In genomic region chr1:190286481-190287145, GRCm38 (mm10) we compare ENCODE assay signal across 19 mouse cellular contexts.
DNase-seq lines count a peak whose midpoint lies in the region; ATAC-seq and TF ChIP-seq lines count a peak whose summit lies in the region.
"Had no signal": no experiment of that assay in that cellular context is flagged by ENCODE, and none has a peak within 500 bp of the region (broad histone marks: within the 10 kb centered on the region; RNA-seq: fewer than 3 reads in every experiment).

No protein-coding gene starts in this region.

- ATAC-seq in kidney, postnatal 0 days (replicated peaks; ENCODE audit: low FRiP score, low read depth), result no peak
- ATAC-seq: forebrain, embryonic 13.5 days; forebrain, embryonic 16.5 days had no signal

- peak; percentile 76 for DNase-seq in heart, adult 11 months
- DNase-seq in heart, postnatal 4 days, result no peak
- peak; percentile 67 for DNase-seq in kidney, postnatal 0 days (ENCODE audit: low spot score)
- no peak for DNase-seq in kidney, postnatal 14 days
- DNase-seq: adrenal gland, adult 2 months; adrenal gland, postnatal 10 days; adrenal gland, postnatal 25 days; cerebellum, adult 11 months; cerebellum, adult 18-20 months; cerebellum, adult 8-10 months; cerebellum, adult 9-11 months; cerebellum, postnatal 36 days; embryo, embryonic 11 days had no signal

- no peak overlapping the region for H3K27ac ChIP-seq in kidney, postnatal 0 days
- H3K27ac ChIP-seq: embryonic facial prominence, embryonic 13.5 days; embryonic facial prominence, embryonic 15.5 days; forebrain, embryonic 10.5 days; forebrain, embryonic 13.5 days had no signal

- H3K27me3 ChIP-seq in kidney, postnatal 0 days (ENCODE audit: insufficient read depth, low read length), result no peaks in the 10 kb centered on the region
- H3K27me3 ChIP-seq: embryonic facial prominence, embryonic 13.5 days; embryonic facial prominence, embryonic 15.5 days had no signal

- no peaks in the 10 kb centered on the region for H3K9me3 ChIP-seq in kidney, postnatal 0 days (replicated peaks; ENCODE audit: low read length)
- H3K9me3 ChIP-seq: embryonic facial prominence, embryonic 13.5 days; embryonic facial prominence, embryonic 15.5 days; forebrain, embryonic 10.5 days; forebrain, embryonic 13.5 days had no signal

- no peak overlapping the region for H3K9ac ChIP-seq in kidney, postnatal 0 days (ENCODE audit: low read depth, low read length)
- H3K9ac ChIP-seq: embryonic facial prominence, embryonic 13.5 days; embryonic facial prominence, embryonic 15.5 days; forebrain, embryonic 13.5 days had no signal

- H3K4me3 ChIP-seq in kidney, postnatal 0 days (replicated peaks; ENCODE audit: low read depth, low read length), result no peak overlapping the region
- H3K4me3 ChIP-seq: embryonic facial prominence, embryonic 13.5 days; embryonic facial prominence, embryonic 15.5 days; erythroblast, embryonic 14.5 days; forebrain, embryonic 10.5 days; forebrain, embryonic 13.5 days had no signal

- no peaks in the 10 kb centered on the region for H3K4me1 ChIP-seq in kidney, postnatal 0 days (replicated peaks; ENCODE audit: insufficient read depth, low read length)
- H3K4me1 ChIP-seq: embryonic facial prominence, embryonic 13.5 days; embryonic facial prominence, embryonic 15.5 days; forebrain, embryonic 13.5 days had no signal

- no peak for TF ChIP-seq CTCF in kidney, postnatal 0 days (IDR thresholded peaks at IDR 0.05; ENCODE audit: low read depth)

- no peak overlapping the region for H3K4me2 ChIP-seq in kidney, postnatal 0 days (ENCODE audit: low read length)
- H3K4me2 ChIP-seq: embryonic facial prominence, embryonic 13.5 days; embryonic facial prominence, embryonic 15.5 days; forebrain, embryonic 13.5 days had no signal

- H3K36me3 ChIP-seq in kidney, postnatal 0 days (ENCODE audit: insufficient read depth, low read length), result no peaks in the 10 kb centered on the region
- H3K36me3 ChIP-seq: embryonic facial prominence, embryonic 13.5 days; embryonic facial prominence, embryonic 15.5 days; forebrain, embryonic 10.5 days had no signal

- 25% methylated on average over 17 of the region's 17 CpGs for WGBS in kidney, postnatal 0 days

Comparison
In these comparisons a context has a peak if more than half of its experiments do, and no peak if none do; other contexts are left out.
1. DNase-seq: peak in heart, adult 11 months (single experiment) and kidney, postnatal 0 days (single experiment); none in heart, postnatal 4 days (single experiment) and kidney, postnatal 14 days (single experiment).